Mouse (Mus musculus) CH12.LX (cell line): ENCODE data around the gene Hpcal4. TPM values are rescaled to one million over a fixed set of nuclear protein-coding genes. Genes with fewer than 3 reads are reported as not detected.

Experiments
- DNase-seq: peaks from one replicate; pipeline ENCODE4 v3.0.0-alpha.2; 2013; ENCODE audit errors: extremely low read depth
- H3K27ac ChIP-seq: 2 replicates; pipeline ENCODE4 v1.5.1; 2012; ENCODE audit warnings: low read depth, mild to moderate bottlenecking, control low read depth, moderate library complexity; ENCODE audit not compliant: insufficient read depth
- H3K27me3 ChIP-seq: replicated peaks from 2 replicates; pipeline ENCODE3; 2012; ENCODE audit warnings: inconsistent platforms
- H3K36me3 ChIP-seq, 2 experiments: replicated peaks in 1 of 2; 2 replicates each; pipeline versions ENCODE3 to v1.6.1; 2012; ENCODE audit warnings: inconsistent platforms in 1 of 2, low read length in 1 of 2, mild to moderate bottlenecking in 1 of 2, mixed read lengths in 1 of 2, moderate library complexity in 1 of 2; ENCODE audit not compliant: control insufficient read depth in 1 of 2, insufficient read depth in 1 of 2
- H3K4me1 ChIP-seq, 2 experiments: 2 replicates each; pipeline ENCODE4 v1.6.1; 2012; ENCODE audit warnings: inconsistent platforms in 1 of 2, moderate library complexity in 1 of 2; ENCODE audit not compliant: insufficient read depth in 2 of 2, control insufficient read depth in 1 of 2
- H3K4me2 ChIP-seq: 2 replicates; pipeline ENCODE4 v1.6.1; 2012; ENCODE audit warnings: low read depth, mild to moderate bottlenecking, control low read depth; ENCODE audit not compliant: poor library complexity, insufficient read depth, severe bottlenecking
- H3K4me3 ChIP-seq, 3 experiments: fragments of 150-350 bp in 1 of 3; sonication (generic) in 1 of 3; replicated peaks in 1 of 3; 2 replicates each; pipeline versions ENCODE3 to v1.5.1; 2011 to 2012; ENCODE audit warnings: low read depth in 2 of 3, low read length in 2 of 3, mild to moderate bottlenecking in 2 of 3, moderate library complexity in 2 of 3, control low read depth in 1 of 3, improper control_type of control experiment in 1 of 3, inconsistent platforms in 1 of 3, mixed read lengths in 1 of 3; ENCODE audit not compliant: poor library complexity in 1 of 3
- H3K79me2 ChIP-seq: replicated peaks from 2 replicates; pipeline ENCODE4 v1.6.1; 2012; ENCODE audit warnings: mild to moderate bottlenecking, moderate library complexity; ENCODE audit not compliant: control insufficient read depth, poor library complexity, insufficient read depth, severe bottlenecking; ENCODE audit errors: extremely low read depth
- H3K9ac ChIP-seq: 2 replicates; pipeline ENCODE4 v1.6.1; 2012; ENCODE audit warnings: low read depth, mild to moderate bottlenecking, control low read depth, moderate library complexity; ENCODE audit not compliant: insufficient read depth
- H3K9me3 ChIP-seq: replicated peaks from 2 replicates; pipeline ENCODE3; 2012; ENCODE audit warnings: low read length, inconsistent platforms, mixed read lengths
- BHLHE40 ChIP-seq: IDR thresholded peaks from 2 replicates; pipeline ENCODE4 v1.6.1; 2011; ENCODE audit warnings: mild to moderate bottlenecking, low read depth, low read length, improper control_type of control experiment
- CHD2 ChIP-seq: IDR thresholded peaks from 2 replicates; pipeline ENCODE4 v1.6.1; 2011; ENCODE audit warnings: low read length, improper control_type of control experiment
- CTCF ChIP-seq, 2 experiments: IDR thresholded peaks in 1 of 2; conservative IDR thresholded peaks in 1 of 2; 2 replicates each; pipeline ENCODE4 v1.5.1; 2011 to 2012; ENCODE audit warnings: low read depth in 2 of 2, low read length in 2 of 2, improper control_type of control experiment in 1 of 2, inconsistent platforms in 1 of 2, mild to moderate bottlenecking in 1 of 2, moderate library complexity in 1 of 2
- GABPA ChIP-seq: IDR thresholded peaks from 2 replicates; pipeline ENCODE4 v1.6.1; 2012; ENCODE audit warnings: low read depth, low read length, improper control_type of control experiment, inconsistent platforms; ENCODE audit not compliant: insufficient replicate concordance
- HCFC1 ChIP-seq: IDR thresholded peaks from 2 replicates; pipeline ENCODE4 v1.6.1; 2012; ENCODE audit warnings: low read depth, mild to moderate bottlenecking, inconsistent platforms, low read length, improper control_type of control experiment
- IRF4 ChIP-seq: IDR thresholded peaks from 2 replicates; pipeline ENCODE4 v1.6.1; 2014; ENCODE audit warnings: low read depth, mild to moderate bottlenecking, inconsistent platforms, low read length, improper control_type of control experiment
- JUN ChIP-seq: IDR thresholded peaks from 2 replicates; pipeline ENCODE4 v1.6.1; 2011; ENCODE audit warnings: low read depth, mild to moderate bottlenecking, low read length, improper control_type of control experiment, moderate library complexity; ENCODE audit not compliant: insufficient read depth
- MAX ChIP-seq: IDR thresholded peaks from 2 replicates; pipeline ENCODE4 v1.6.1; 2011; ENCODE audit warnings: low read length, improper control_type of control experiment
- MAZ ChIP-seq: IDR thresholded peaks from 2 replicates; pipeline ENCODE4 v1.6.1; 2012; ENCODE audit warnings: low read depth, mild to moderate bottlenecking, inconsistent platforms, low read length, improper control_type of control experiment, moderate library complexity
- MXI1 ChIP-seq: IDR thresholded peaks from 2 replicates; pipeline ENCODE4 v1.6.1; 2011; ENCODE audit warnings: mild to moderate bottlenecking, low read depth, low read length, improper control_type of control experiment
- MYC ChIP-seq: IDR thresholded peaks from 2 replicates; pipeline ENCODE4 v1.6.1; 2011; ENCODE audit warnings: low read depth, mild to moderate bottlenecking, improper control_type of control experiment, low read length
- NELFE ChIP-seq: IDR thresholded peaks from 2 replicates; pipeline ENCODE4 v1.6.1; 2011; ENCODE audit warnings: low read depth, low read length, improper control_type of control experiment
- NRF1 ChIP-seq: IDR thresholded peaks from 2 replicates; pipeline ENCODE4 v1.6.1; 2014; ENCODE audit warnings: low read depth, mild to moderate bottlenecking, inconsistent platforms, low read length, improper control_type of control experiment, moderate library complexity
- PAX5 ChIP-seq: IDR thresholded peaks from 2 replicates; pipeline ENCODE4 v1.6.1; 2012; ENCODE audit warnings: low read length, inconsistent platforms, mixed read lengths
- RCOR1 ChIP-seq: conservative IDR thresholded peaks from 2 replicates; pipeline ENCODE4 v1.6.1; 2012; ENCODE audit warnings: low read depth, mild to moderate bottlenecking, inconsistent platforms, low read length, improper control_type of control experiment
- USF1 ChIP-seq: IDR thresholded peaks from 2 replicates; pipeline ENCODE4 v1.6.1; 2014; ENCODE audit warnings: low read depth, mild to moderate bottlenecking, inconsistent platforms, low read length, improper control_type of control experiment
- USF2 ChIP-seq: conservative IDR thresholded peaks from 2 replicates; pipeline ENCODE4 v1.6.1; 2011; ENCODE audit warnings: low read depth, low read length, improper control_type of control experiment
- ZC3H11A ChIP-seq: IDR thresholded peaks from 2 replicates; pipeline ENCODE4 v1.6.1; 2012; ENCODE audit warnings: low read depth, mild to moderate bottlenecking, inconsistent platforms, low read length, improper control_type of control experiment
- ZMIZ1 ChIP-seq: IDR thresholded peaks from 2 replicates; pipeline ENCODE4 v1.6.1; 2012; ENCODE audit warnings: low read depth, mild to moderate bottlenecking, inconsistent platforms, low read length, improper control_type of control experiment
- dilution Hi-C: fragments of 300-500 bp; cut with MboI; formaldehyde crosslinking; loops from 2 replicates; pipeline ENCODE4 v1.14.3; 2020; ENCODE audit warnings: low sequenced_read_pairs; ENCODE audit not compliant: extremely low pct_unique_long_range_greater_than_20kb, extremely low pct_ligation_motif_present
- in situ Hi-C: fragments of 300-500 bp; cut with MboI; formaldehyde crosslinking; loops from 3 replicates; pipeline ENCODE4 v1.14.3; 2019; ENCODE audit warnings: low sequenced_read_pairs, low pct_ligation_motif_present, low pct_unique_long_range_greater_than_20kb, mixed read lengths
- polyA plus RNA-seq: library from polyadenylated mRNA; unstranded; fragments of >175 nt; gene quantifications from 2 replicates; pipeline ENCODE4 v1.2.1, GENCODE M21; 2012; ENCODE audit warnings: low read depth; ENCODE audit not compliant: insufficient read length
- total RNA-seq, 2 experiments: library from RNA; depleted of rRNA; stranded (reverse); fragments of 300-350 nt in 1 of 2; fragments of >200 nt in 1 of 2; gene quantifications; 2 replicates each; pipeline ENCODE4 v1.2.3; 2012 to 2014

The Hpcal4 gene
- total and polyA plus RNA-seq, 3 experiments, result not detected

DNA sequence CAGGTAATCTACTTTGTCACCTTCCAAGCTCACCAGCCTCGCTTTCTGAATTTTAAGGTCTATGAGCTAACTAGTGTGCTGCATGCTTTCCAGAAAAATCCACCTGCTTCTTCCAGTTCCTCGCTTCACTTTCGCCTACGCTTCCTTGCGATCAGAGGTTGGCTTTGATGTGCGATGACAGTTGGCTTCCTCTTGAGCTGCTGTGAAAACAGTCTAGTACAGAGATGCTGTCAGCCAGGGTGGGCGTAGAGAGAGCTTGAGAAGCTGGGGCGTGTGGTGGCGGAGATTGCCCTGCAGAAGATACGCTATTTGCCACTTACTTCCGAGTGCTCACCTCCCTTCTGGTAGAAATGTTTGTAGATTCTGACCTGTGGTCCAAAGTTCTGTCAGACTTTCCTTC lies 9.3 kb downstream of the Hpcal4 start:
- no peak overlapping the region for H3K9ac ChIP-seq
- peaks cover 94% of the 10 kb centered on the region for H3K27me3 ChIP-seq
- no peak for DNase-seq
- H3K4me1 ChIP-seq, result no peaks in the 10 kb centered on the region
- in situ Hi-C loops (no loop called here), dilution Hi-C loops (no loop called here)
- no peaks in the 10 kb centered on the region for H3K36me3 ChIP-seq
- no peaks in the 10 kb centered on the region for H3K79me2 ChIP-seq
- no peaks in the 10 kb centered on the region for H3K9me3 ChIP-seq
- TF ChIP-seq ZC3H11A, result no peak
- TF ChIP-seq JUN, result no peak
- no peak for TF ChIP-seq GABPA
- TF ChIP-seq CTCF (conservative IDR thresholded peaks at IDR 0.05 in 1 of 2, IDR thresholded peaks at IDR 0.05 in 1 of 2; ENCODE audit: low read depth in 2 of 2, low read length in 2 of 2), result no peak
- no peak for TF ChIP-seq MYC
- no peak for TF ChIP-seq MXI1
- TF ChIP-seq IRF4, result no peak
- no peak for TF ChIP-seq MAZ
- no peak for TF ChIP-seq RCOR1
- no peak overlapping the region for H3K4me3 ChIP-seq
- no peak overlapping the region for H3K27ac ChIP-seq
- H3K4me2 ChIP-seq, result no peak overlapping the region

GRCm38 (mm10) chr4:123193791-123194190 lies 10.8 kb downstream of the Hpcal4 start:
- Histone ChIP-seq H3K9ac (no peak overlapping the region), H3K36me3 (no peaks in the 10 kb centered on the region), H3K4me1 (no peaks in the 10 kb centered on the region), H3K4me2 (no peak overlapping the region), H3K4me3 (no peak overlapping the region), H3K27ac (no peak overlapping the region), H3K27me3 (peaks cover 93% of the 10 kb centered on the region), H3K9me3 (no peaks in the 10 kb centered on the region), H3K79me2 (no peaks in the 10 kb centered on the region)
- in situ Hi-C loops (no loop called here), dilution Hi-C loops (no loop called here)
- DNase-seq, result no peak
- TF ChIP-seq USF1 (no peak), NRF1 (no peak), USF2 (no peak), CHD2 (no peak), MAX (no peak), PAX5 (no peak), ZC3H11A (no peak), ZMIZ1 (no peak), BHLHE40 (no peak), NELFE (no peak), HCFC1 (no peak)
